Mouse (Mus musculus) midbrain, embryonic 12.5 days (tissue): ENCODE measurements at regions not wholly inside any gene's neighbourhood (a gene's known extent, or its start where the extent isn't known, plus 50 kb on each side); places are given as distances from the start of the nearest gene placed in this dataset.
A peak's percentile ranks its signal among the peaks of the same experiment; 100 is the strongest.

ENCODE experiments used
- ATAC-seq: fragments of 200-750 bp; cut with Nextera tagmentation; 2 replicates; pipeline ENCODE4 v1.8.0; 2017; ENCODE audit warnings: low read depth, moderate TSS enrichment, moderate library complexity; ENCODE audit not compliant: low FRiP score
- H3K27ac ChIP-seq: fragments of 300-500 bp; sonication (generic); replicated peaks from 2 replicates; pipeline ENCODE4 v1.5.1; 2016; ENCODE audit warnings: mild to moderate bottlenecking
- H3K27me3 ChIP-seq: fragments of 300-500 bp; sonication (generic); 2 replicates; pipeline ENCODE4 v1.6.1; 2016; ENCODE audit warnings: mild to moderate bottlenecking
- H3K36me3 ChIP-seq: fragments of 300-500 bp; sonication (generic); 2 replicates; pipeline ENCODE4 v1.6.1; 2016
- H3K4me1 ChIP-seq: fragments of 300-500 bp; sonication (generic); 2 replicates; pipeline ENCODE4 v1.6.1; 2016
- H3K4me2 ChIP-seq: fragments of 300-500 bp; sonication (generic); replicated peaks from 2 replicates; pipeline ENCODE4 v1.6.1; 2016; ENCODE audit warnings: mild to moderate bottlenecking, moderate library complexity
- H3K4me3 ChIP-seq: fragments of 300-500 bp; sonication (generic); 2 replicates; pipeline ENCODE4 v1.5.1; 2016; ENCODE audit warnings: mild to moderate bottlenecking
- H3K9ac ChIP-seq: fragments of 300-500 bp; sonication (generic); replicated peaks from 2 replicates; pipeline ENCODE4 v1.6.1; 2016; ENCODE audit warnings: mild to moderate bottlenecking, moderate library complexity
- H3K9me3 ChIP-seq: fragments of 300-500 bp; sonication (generic); 2 replicates; pipeline ENCODE4 v1.6.1; 2016; ENCODE audit warnings: mild to moderate bottlenecking
- WGBS: fragments of 180-500 bp; shearing (Covaris S2); methylation state at CpG from one replicate; pipeline ENCODE4 v1.1.7; 2016; 5-methylcytosine and 5-hydroxymethylcytosine counted together

DNA sequence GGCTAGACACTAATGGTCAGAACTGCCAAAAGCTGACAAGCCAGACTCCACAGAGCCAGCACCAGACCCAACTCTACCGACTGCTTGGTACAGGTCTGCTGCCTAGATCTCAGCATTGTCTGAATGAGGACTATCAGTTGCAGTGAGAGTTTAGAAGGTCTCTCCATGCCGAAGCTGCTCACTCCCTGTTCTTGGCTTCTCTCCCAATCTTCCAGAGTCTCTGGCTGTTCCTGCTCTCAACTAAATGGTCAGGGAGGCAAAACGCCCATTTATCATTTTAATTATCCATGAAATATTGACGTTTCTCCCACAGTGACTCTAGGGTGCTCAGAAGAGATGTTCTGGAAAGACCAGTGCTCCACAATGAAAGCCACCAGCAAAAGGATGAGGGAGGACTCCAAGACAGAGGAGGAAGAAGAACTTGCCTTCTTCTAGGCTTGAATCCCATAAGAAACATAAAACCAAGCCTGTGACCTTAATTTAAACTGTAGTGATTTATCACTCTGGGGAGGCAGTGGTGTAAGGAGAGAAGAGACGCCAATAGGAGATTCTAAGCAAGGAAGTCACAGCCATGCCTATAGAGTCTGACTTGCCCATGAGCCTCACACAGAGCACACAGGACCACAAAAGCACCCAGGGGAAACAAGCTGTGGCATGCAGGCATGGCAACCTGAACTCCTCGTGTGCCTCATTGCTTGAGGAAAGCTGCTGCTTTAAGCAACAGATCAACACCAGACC is 112.2 kb upstream of the Pkdcc start:
- 87% methylated on average over 6 of the region's 6 CpGs for WGBS
- Histone ChIP-seq H3K9me3 (no peaks in the 10 kb centered on the region), H3K4me1 (no peaks in the 10 kb centered on the region), H3K9ac (no peak overlapping the region), H3K4me2 (no peak overlapping the region), H3K4me3 (no peak overlapping the region), H3K36me3 (no peaks in the 10 kb centered on the region), H3K27ac (no peak overlapping the region), H3K27me3 (peaks cover 38% of the 10 kb centered on the region)
- ATAC-seq = no peak

DNA sequence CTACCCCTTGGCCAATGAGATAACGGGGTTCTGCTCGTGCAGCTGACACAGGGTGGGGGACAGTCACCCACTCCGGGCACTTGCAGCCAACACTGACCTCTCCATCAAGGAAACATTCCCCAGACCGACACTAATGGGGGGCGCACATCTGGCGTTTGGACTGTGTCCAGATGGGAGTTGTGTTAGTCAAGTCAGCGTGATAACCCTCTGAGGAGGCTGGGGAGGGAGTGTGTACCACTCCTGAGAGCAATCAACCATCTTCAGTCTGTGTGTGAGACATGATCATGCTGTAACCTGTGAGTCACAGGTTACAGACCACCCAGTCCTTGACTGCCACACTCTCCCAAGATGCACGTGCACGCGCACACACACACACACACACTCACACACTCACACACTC is 106.9 kb upstream of the Pkdcc start:
- H3K27me3 ChIP-seq = peaks cover 49% of the 10 kb centered on the region
- H3K27ac ChIP-seq = no peak overlapping the region
- no peak for ATAC-seq
- no peaks in the 10 kb centered on the region for H3K36me3 ChIP-seq
- H3K4me2 ChIP-seq = no peak overlapping the region
- 78% methylated on average over 10 of the region's 10 CpGs for WGBS
- H3K4me1 ChIP-seq = 0 out of 2 replicates have a peak, but pooled peaks cover 5% of the 10 kb centered on the region
- H3K4me3 ChIP-seq = no peak overlapping the region
- H3K9me3 ChIP-seq = no peaks in the 10 kb centered on the region
- H3K9ac ChIP-seq = no peak overlapping the region

DNA sequence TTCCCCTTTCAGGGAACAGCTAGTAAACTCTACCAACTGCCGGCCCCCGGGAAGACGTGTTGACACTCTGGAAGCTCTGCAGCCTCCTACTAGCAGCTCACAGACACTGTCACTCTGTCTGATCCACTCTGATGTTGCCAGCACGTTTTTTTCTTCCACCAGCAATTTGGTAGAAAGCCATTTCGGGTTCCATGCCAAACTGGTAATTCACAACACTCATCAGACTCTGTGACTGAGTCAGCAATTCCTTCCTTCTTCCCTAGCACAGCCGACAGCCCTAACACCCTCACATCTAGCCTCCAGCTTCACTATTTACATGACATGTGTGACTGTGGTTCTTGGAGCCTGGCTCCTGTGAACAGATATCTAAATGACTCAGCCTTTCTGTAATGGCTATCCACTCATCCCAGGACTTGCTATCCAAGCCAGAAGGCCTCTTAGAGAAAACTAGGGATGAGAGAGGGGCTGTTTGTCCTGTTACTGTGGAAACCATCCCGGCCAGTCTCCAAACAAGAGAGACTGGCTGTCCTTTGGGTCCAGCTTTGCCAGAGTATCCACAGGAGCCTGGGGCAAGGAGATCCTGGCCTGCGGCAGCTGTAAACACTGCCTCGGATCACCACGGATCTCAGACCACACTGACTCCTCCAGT is 105.2 kb upstream of the Pkdcc start:
- H3K9ac ChIP-seq = no peak overlapping the region
- H3K4me2 ChIP-seq = no peak overlapping the region
- H3K27me3 ChIP-seq = peaks cover 57% of the 10 kb centered on the region
- H3K9me3 ChIP-seq = no peaks in the 10 kb centered on the region
- no peak for ATAC-seq
- H3K27ac ChIP-seq = no peak overlapping the region
- 66% methylated on average over 10 of the region's 10 CpGs for WGBS
- no peak overlapping the region for H3K4me3 ChIP-seq
- H3K4me1 ChIP-seq = peaks cover 11% of the 10 kb centered on the region; the same call in 1 of the 2 replicates
- H3K36me3 ChIP-seq = no peaks in the 10 kb centered on the region

DNA sequence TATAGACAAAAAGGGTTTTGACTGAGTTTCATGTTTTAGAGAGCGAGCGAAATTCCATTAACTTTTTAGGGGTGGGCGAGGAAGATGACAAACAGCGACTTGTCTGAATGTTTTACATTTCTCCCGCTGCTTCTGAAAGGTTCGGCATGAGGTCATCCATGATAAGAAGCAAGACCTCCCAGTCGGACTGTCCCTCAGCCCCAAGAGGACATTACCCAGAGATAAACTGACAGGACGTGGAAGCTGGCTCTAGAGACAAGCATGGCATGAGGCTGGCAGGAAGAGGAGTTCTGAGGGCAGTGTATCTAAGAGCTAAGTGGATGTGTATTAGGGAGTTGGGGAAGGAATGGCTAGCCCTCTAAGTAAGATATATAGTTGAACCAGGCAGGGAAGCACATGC is 104.5 kb upstream of the Pkdcc start:
- no peaks in the 10 kb centered on the region for H3K9me3 ChIP-seq
- H3K36me3 ChIP-seq = no peaks in the 10 kb centered on the region
- H3K27me3 ChIP-seq = peaks cover 63% of the 10 kb centered on the region
- ATAC-seq = no peak
- H3K9ac ChIP-seq = no peak overlapping the region
- H3K4me3 ChIP-seq = no peak overlapping the region
- no peak overlapping the region for H3K4me2 ChIP-seq
- no peak overlapping the region for H3K27ac ChIP-seq
- WGBS = 79% methylated on average over 8 of the region's 8 CpGs
- peaks cover 11% of the 10 kb centered on the region; the same call in 1 of the 2 replicates for H3K4me1 ChIP-seq

DNA sequence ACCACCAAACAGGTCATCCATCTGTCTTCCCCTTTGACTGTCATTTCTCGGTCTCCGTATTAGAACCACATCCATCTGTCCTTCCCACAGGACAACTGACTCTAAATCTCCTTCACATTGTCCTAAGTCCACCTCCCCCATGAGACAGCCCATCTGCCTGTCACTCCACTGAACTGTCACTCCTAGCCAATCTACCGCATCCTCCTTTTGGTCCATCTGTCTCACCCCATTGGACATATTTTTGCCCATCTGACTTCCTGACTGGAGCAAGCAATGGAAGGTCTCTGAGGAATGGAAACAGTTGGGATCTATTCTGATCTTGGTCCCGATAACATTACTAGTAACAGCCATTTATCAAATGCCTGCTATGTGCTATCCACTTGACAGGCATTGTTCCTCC is 99.9 kb upstream of the Pkdcc start:
- no peaks in the 10 kb centered on the region for H3K36me3 ChIP-seq
- no peak overlapping the region for H3K27ac ChIP-seq
- H3K27me3 ChIP-seq = peaks cover 60% of the 10 kb centered on the region
- no peak for ATAC-seq
- no peak overlapping the region for H3K9ac ChIP-seq
- H3K4me2 ChIP-seq = no peak overlapping the region
- peaks cover 15% of the 10 kb centered on the region; the same call in 1 of the 2 replicates for H3K4me1 ChIP-seq
- no peak overlapping the region for H3K4me3 ChIP-seq
- H3K9me3 ChIP-seq = no peaks in the 10 kb centered on the region
- WGBS = 78% methylated on average over 4 of the region's 4 CpGs

DNA sequence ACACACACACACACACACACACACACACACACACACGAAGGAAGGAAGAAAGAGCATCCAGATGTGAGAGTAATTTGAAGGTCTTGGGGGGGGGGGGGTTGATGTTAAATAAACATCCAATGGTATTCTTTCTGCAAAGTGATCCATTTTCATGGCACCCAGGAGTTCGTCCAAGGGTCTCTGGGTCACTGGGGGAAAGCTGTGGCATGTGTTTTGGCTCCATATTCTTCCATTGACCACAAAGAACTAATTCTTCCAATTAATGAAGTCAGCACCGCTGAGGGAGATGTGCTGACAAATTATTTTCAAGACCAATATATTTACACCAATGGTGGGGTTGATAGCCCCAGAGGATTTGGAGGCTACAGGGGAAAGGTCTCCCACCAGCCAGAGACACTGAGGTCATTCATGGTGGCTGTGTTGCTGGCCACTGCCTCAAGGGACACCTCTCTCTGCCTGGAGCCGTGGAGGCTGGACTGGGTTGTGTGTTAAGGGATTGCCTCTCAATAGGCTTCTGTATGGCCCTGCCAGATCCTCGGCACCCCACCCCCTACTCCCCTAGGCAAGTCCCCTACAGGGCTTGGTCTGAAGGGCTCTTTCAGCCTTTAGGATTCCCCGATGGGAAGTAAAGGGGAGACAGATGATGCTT is 99.1 kb upstream of the Pkdcc start:
- no peak overlapping the region for H3K9ac ChIP-seq
- H3K27ac ChIP-seq = no peak overlapping the region
- H3K4me3 ChIP-seq = no peak overlapping the region
- no peak for ATAC-seq
- no peaks in the 10 kb centered on the region for H3K9me3 ChIP-seq
- no peaks in the 10 kb centered on the region for H3K36me3 ChIP-seq
- peaks cover 15% of the 10 kb centered on the region; the same call in 1 of the 2 replicates for H3K4me1 ChIP-seq
- WGBS = 35% methylated on average over 5 of the region's 6 CpGs
- H3K4me2 ChIP-seq = no peak overlapping the region
- H3K27me3 ChIP-seq = peaks cover 61% of the 10 kb centered on the region

DNA sequence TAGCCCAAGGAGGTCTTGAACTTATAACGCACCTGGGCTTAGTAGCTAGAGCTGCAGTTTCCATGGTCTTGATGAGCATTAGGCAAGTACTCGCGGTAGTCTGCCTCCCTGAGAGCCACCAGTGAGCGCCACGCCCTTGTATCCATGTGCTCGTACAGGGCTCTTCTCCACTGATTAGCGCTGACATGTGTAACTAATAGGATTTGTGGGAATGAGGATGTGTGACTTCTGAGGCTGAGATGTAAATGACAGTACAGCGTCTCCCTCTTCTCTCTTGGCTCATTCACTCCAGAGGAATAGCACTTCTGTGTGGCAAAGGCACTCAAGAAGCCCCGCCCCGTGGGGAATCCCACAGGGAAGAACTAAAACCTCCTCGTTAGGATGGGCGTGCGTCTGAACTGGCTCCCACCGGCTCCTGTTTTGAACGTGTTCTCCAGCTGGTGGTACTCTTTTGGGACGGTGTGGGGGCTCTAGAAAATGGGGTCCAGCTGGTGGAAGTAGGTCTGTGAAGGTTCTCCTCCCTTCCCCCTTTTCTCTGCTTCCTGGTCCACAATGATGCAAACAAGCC is 94.3 kb upstream of the Pkdcc start:
- H3K27me3 ChIP-seq = peaks cover 78% of the 10 kb centered on the region
- peaks cover 23% of the 10 kb centered on the region for H3K4me1 ChIP-seq
- H3K4me3 ChIP-seq = no peak overlapping the region
- WGBS = 58% methylated on average over 16 of the region's 16 CpGs
- H3K4me2 ChIP-seq = no peak overlapping the region
- no peaks in the 10 kb centered on the region for H3K36me3 ChIP-seq
- peak; percentile 81 for ATAC-seq
- H3K27ac ChIP-seq = no peak overlapping the region
- no peaks in the 10 kb centered on the region for H3K9me3 ChIP-seq
- no peak overlapping the region for H3K9ac ChIP-seq

DNA sequence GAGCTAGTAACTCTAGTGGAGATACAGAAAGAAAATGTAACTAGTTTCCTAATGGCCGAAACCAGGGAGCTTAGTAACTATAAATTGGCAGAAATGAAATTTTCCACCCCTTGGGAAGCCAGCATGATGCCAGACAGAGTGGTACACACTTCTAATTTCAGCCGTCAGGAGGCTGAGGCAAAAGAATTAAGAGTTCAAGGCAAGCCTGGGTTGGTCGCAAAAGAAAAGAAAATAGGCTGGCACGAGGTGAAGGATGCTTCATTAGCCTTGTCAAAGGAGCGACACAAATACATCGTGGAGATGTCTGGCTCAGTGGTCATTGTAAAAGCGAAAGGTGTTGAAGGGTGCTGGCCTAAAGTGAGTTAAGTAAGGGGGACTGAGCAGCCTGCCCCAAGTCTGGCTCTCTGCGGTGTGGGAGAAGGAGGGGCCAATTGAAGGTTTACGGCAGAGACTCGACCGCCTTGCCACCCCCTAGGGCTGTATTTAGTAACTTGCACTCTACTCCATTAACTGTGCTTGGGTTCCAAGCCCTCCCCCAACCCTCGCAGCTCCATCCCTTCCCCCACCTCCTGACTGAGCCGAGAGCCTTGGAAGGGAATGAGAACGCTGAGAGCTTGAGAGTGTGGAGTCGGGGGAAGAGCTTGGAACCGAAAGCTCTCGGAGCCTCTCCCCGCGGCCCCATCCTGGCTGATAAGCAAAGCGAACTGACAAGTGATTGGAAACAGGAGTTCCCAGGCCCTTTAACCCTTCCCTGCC is 92.4 kb upstream of the Pkdcc start:
- Histone ChIP-seq H3K9me3 (no peaks in the 10 kb centered on the region), H3K4me3 (peak overlapping the region; percentile 22; the same call in 1 of the 2 replicates), H3K27me3 (peaks cover 75% of the 10 kb centered on the region), H3K36me3 (no peaks in the 10 kb centered on the region), H3K27ac (no peak overlapping the region), H3K9ac (peak overlapping the region; percentile 41), H3K4me1 (peaks cover 25% of the 10 kb centered on the region), H3K4me2 (peak overlapping the region; percentile 46)
- peak; percentile 64 for ATAC-seq
- 5% methylated on average over 20 of the region's 20 CpGs for WGBS

DNA sequence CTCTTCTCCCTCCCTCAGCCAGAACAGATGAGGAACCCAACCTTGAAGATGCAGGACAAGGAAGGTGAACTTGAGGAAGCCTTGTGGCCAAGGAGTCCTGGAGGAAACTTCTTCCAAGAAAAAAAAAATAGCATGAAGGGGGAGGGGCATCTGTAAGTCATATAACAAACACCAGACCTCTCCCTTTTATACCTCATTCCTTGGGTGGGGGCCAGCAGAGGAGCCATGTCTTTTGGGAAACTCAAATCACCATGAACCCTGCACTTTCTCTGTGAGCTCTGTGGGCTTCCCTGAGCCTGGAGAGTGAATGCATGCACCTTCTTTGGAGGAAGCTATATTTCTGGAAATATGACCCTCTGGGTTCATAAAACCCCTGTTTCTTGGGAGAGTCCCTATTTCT is 90.0 kb upstream of the Pkdcc start:
- peaks cover 45% of the 10 kb centered on the region for H3K4me1 ChIP-seq
- H3K27ac ChIP-seq = no peak overlapping the region

DNA sequence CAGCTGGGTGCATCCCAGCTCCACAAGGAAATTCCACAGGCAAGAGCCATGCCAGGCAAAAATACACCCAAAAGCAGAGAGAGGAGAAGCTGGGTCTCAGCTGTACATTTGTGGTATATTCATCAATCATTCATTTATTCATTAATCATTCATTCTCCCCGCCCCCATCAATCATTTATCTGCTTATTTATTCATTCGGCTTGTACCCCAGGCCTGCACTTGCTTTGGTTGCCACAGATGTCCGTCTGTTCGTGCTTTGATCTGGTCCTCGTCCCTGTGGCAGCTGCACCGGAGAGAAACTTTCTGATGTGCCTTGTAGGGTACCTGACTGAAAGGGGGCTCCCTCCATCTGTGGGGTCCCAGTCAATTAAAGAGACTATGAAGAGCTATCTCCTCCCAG is 87.2 kb upstream of the Pkdcc start:
- H3K4me1 ChIP-seq = peaks cover 36% of the 10 kb centered on the region
- H3K36me3 ChIP-seq = no peaks in the 10 kb centered on the region
- 43% methylated on average over 6 of the region's 6 CpGs for WGBS
- H3K27ac ChIP-seq = peak overlapping the region; percentile 35; the same call in 1 of the 2 replicates
- ATAC-seq = peak; percentile 39
- no peak overlapping the region for H3K4me2 ChIP-seq
- no peak overlapping the region for H3K4me3 ChIP-seq
- no peaks in the 10 kb centered on the region for H3K9me3 ChIP-seq
- H3K9ac ChIP-seq = no peak overlapping the region
- H3K27me3 ChIP-seq = peaks cover 45% of the 10 kb centered on the region

More for the DNA sequence above, 90.0 kb upstream of the Pkdcc start:
- no peak for ATAC-seq
- Histone ChIP-seq H3K9me3 (no peaks in the 10 kb centered on the region), H3K9ac (no peak overlapping the region), H3K27me3 (peaks cover 71% of the 10 kb centered on the region), H3K4me3 (no peak overlapping the region), H3K36me3 (no peaks in the 10 kb centered on the region), H3K4me2 (no peak overlapping the region)

DNA sequence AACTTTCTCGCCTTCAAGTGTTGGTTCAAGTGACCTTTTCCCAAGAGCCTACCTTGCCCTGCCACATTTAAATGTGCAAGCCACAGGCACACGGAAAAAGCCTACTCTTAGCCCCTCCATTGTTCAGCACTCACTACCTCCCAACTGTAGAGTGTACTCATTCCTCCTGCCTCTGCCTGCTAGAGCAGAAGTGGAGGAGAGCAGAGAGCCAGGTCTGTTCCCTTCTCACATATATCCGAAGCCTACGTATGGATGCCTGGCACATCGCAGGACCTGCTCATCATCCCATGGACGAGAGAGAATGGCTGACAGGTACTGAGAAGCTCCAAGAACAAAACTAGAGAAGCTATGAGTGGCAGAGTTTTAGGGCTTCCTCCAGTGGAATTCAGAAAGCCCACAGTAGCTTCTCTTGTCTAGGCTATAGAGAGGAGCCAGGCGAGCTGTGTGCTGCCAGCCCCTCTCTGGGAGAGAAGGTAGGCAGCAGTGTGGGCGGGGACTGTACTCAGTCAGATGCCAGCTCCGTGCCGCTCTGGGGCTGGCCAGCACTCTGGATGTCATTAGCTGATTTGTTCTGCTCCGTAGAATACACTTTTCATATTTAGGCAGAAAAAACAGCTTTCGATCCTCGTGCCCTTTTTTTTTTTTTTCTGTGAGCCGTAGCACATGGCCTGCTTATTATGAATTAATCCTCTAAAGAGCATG is 86.1 kb upstream of the Pkdcc start:
- H3K9me3 ChIP-seq = no peaks in the 10 kb centered on the region
- ATAC-seq = peak; percentile 68; the same call in 1 of the 2 replicates
- no peak overlapping the region for H3K4me2 ChIP-seq
- peaks cover 42% of the 10 kb centered on the region for H3K27me3 ChIP-seq
- peak overlapping the region; percentile 35 for H3K27ac ChIP-seq
- peaks cover 31% of the 10 kb centered on the region for H3K4me1 ChIP-seq
- no peak overlapping the region for H3K9ac ChIP-seq
- no peak overlapping the region for H3K4me3 ChIP-seq
- WGBS = 54% methylated on average over 14 of the region's 14 CpGs
- H3K36me3 ChIP-seq = no peaks in the 10 kb centered on the region
